Mouse (Mus musculus): ENCODE data around the gene Pcmt1.
"Not testable (repeated sequence)": the region's sequence is repeated elsewhere in the genome, so short reads cannot be mapped to it uniquely, and the experiment has no call there.

The Pcmt1 gene

GRCm38 (mm10) chr10:7645911-7646310 lies 35.0 kb downstream of the Pcmt1 start:
- no peak for DNase-seq (ENCODE audit: low spot score)

GRCm38 (mm10) chr10:7640366-7640765 lies 40.6 kb downstream of the Pcmt1 start:
- DNase-seq (ENCODE audit: low spot score), result no peak

GRCm38 (mm10) chr10:7630951-7631720 lies 49.8 kb downstream of the Pcmt1 start:
- DNase-seq (ENCODE audit: low spot score), result no peak

- no peak for DNase-seq (ENCODE audit: low spot score)
Measured at GRCm38 (mm10) chr10:7630286-7630685, 50.6 kb downstream of the Pcmt1 start.

- DNase-seq (ENCODE audit: low spot score), result no peak
Measured at GRCm38 (mm10) chr10:7629092-7629491, 51.8 kb downstream of the Pcmt1 start.

- no peak for DNase-seq (ENCODE audit: low spot score)
Measured at GRCm38 (mm10) chr10:7623861-7624518, 56.9 kb downstream of the Pcmt1 start.

- no peak for DNase-seq (ENCODE audit: low spot score)
Measured at GRCm38 (mm10) chr10:7622378-7622777, 58.6 kb downstream of the Pcmt1 start.

GRCm38 (mm10) chr10:7620723-7621122 lies 60.2 kb downstream of the Pcmt1 start:
- DNase-seq (ENCODE audit: low spot score), result no peak

- no peak for DNase-seq (ENCODE audit: low spot score)
Measured at GRCm38 (mm10) chr10:7619821-7620241, 61.1 kb downstream of the Pcmt1 start.

- DNase-seq (ENCODE audit: low spot score), result not testable (repeated sequence)
Measured at GRCm38 (mm10) chr10:7617556-7617955, 63.4 kb downstream of the Pcmt1 start.

- DNase-seq (ENCODE audit: low spot score), result not testable (repeated sequence)
Measured at GRCm38 (mm10) chr10:7617146-7617545, 63.8 kb downstream of the Pcmt1 start.

- DNase-seq (ENCODE audit: low spot score), result no peak
Measured at GRCm38 (mm10) chr10:7614834-7615233, 66.1 kb downstream of the Pcmt1 start.

GRCm38 (mm10) chr10:7612210-7612609 lies 68.7 kb downstream of the Pcmt1 start:
- DNase-seq (ENCODE audit: low spot score), result not testable (repeated sequence)

- no peak for DNase-seq (ENCODE audit: low spot score)
Measured at GRCm38 (mm10) chr10:7611647-7612046, 69.3 kb downstream of the Pcmt1 start.

GRCm38 (mm10) chr10:7608611-7609010 lies 72.3 kb downstream of the Pcmt1 start:
- no peak for DNase-seq (ENCODE audit: low spot score)

- DNase-seq (ENCODE audit: low spot score), result no peak
Measured at GRCm38 (mm10) chr10:7606437-7606836, 74.5 kb downstream of the Pcmt1 start.

- DNase-seq (ENCODE audit: low spot score), result no peak
Measured at GRCm38 (mm10) chr10:7605168-7605567, 75.8 kb downstream of the Pcmt1 start.

- DNase-seq (ENCODE audit: low spot score), result peak; percentile 75
Measured at GRCm38 (mm10) chr10:7600647-7601046, 80.3 kb downstream of the Pcmt1 start.

GRCm38 (mm10) chr10:7598177-7598576 lies 82.8 kb downstream of the Pcmt1 start:
- no peak for DNase-seq (ENCODE audit: low spot score)

- DNase-seq (ENCODE audit: low spot score), result no peak
Measured at GRCm38 (mm10) chr10:7596251-7596650, 84.7 kb downstream of the Pcmt1 start.

- DNase-seq (ENCODE audit: low spot score), result no peak
Measured at GRCm38 (mm10) chr10:7594797-7595196, 86.1 kb downstream of the Pcmt1 start.

- no peak for DNase-seq (ENCODE audit: low spot score)
Measured at GRCm38 (mm10) chr10:7590792-7591191, 90.1 kb downstream of the Pcmt1 start.

GRCm38 (mm10) chr10:7590234-7590689 lies 90.7 kb downstream of the Pcmt1 start:
- no peak for DNase-seq (ENCODE audit: low spot score)
